In the genomic region with DNA sequence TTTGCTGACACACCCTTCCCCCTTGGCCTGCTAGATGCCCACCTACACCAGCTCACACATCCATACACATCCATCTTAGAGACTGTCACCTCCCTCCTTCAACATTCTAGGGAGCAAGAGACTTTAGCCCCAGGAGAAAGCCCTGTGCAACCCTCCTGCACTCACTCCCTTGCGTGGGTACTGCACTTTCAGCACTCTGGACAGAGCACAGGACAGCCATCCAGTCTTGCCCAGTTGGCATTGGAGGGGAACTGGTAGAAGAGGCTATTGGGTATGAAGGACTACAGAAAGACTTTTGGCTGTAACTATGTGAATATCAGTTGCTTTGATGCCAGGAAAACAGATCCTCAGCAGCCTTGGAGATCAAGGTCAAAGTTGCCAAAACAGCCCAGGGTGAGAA, we compare ENCODE assay signal across 11 mouse cellular contexts.
A peak's percentile ranks its signal among the peaks of the same experiment; 100 is the strongest.
DNase-seq lines count a peak whose midpoint lies in the region; ATAC-seq lines count a peak whose summit lies in the region.
"Had no signal": no experiment of that assay in that cellular context is flagged by ENCODE, and none has a peak within 500 bp of the region (broad histone marks: within the 10 kb centered on the region; RNA-seq: fewer than 3 reads in every experiment).

No protein-coding gene starts in this region.

- intact Hi-C loops in left cerebral cortex, postnatal 10 days (cut with DNase I): no loop called here

- H3K4me1 ChIP-seq in hindbrain, embryonic 11.5 days (replicated peaks; ENCODE audit: control insufficient read depth, insufficient read depth, low read length): no peaks in the 10 kb centered on the region
- H3K4me1 ChIP-seq in hindbrain, embryonic 16.5 days (ENCODE audit: control insufficient read depth, insufficient read depth, low read depth, low read length): peaks cover 9% of the 10 kb centered on the region
- H3K4me1 ChIP-seq in embryonic facial prominence, embryonic 11.5 days (ENCODE audit: control insufficient read depth, insufficient read depth, low read length): no peaks in the 10 kb centered on the region

- H3K9ac ChIP-seq in hindbrain, embryonic 11.5 days (ENCODE audit: low read depth, low read length): no peak overlapping the region
- no peak overlapping the region for H3K9ac ChIP-seq in hindbrain, embryonic 16.5 days (ENCODE audit: low read depth, low read length)
- H3K9ac ChIP-seq in embryonic facial prominence, embryonic 11.5 days (replicated peaks; ENCODE audit: low read length): no peak overlapping the region
- H3K9ac ChIP-seq: stomach, embryonic 15.5 days had no signal

- no peak overlapping the region for H3K4me3 ChIP-seq in hindbrain, embryonic 11.5 days (ENCODE audit: low read depth, low read length)
- no peak overlapping the region for H3K4me3 ChIP-seq in hindbrain, embryonic 16.5 days (ENCODE audit: low read length)
- H3K4me3 ChIP-seq in embryonic facial prominence, embryonic 11.5 days (ENCODE audit: low read depth, low read length): no peak overlapping the region
- H3K4me3 ChIP-seq: stomach, embryonic 15.5 days had no signal

- no peak overlapping the region for H3K27ac ChIP-seq in hindbrain, embryonic 11.5 days (ENCODE audit: low read depth, low read length)
- no peak overlapping the region for H3K27ac ChIP-seq in hindbrain, embryonic 16.5 days (ENCODE audit: low read depth, low read length)
- no peak overlapping the region for H3K27ac ChIP-seq in embryonic facial prominence, embryonic 11.5 days (replicated peaks; ENCODE audit: low read depth, low read length)
- H3K27ac ChIP-seq: stomach, embryonic 15.5 days had no signal

- H3K4me2 ChIP-seq in hindbrain, embryonic 11.5 days (replicated peaks; ENCODE audit: low read depth, low read length): no peak overlapping the region
- H3K4me2 ChIP-seq in hindbrain, embryonic 16.5 days (ENCODE audit: low read length): no peak overlapping the region
- no peak overlapping the region for H3K4me2 ChIP-seq in embryonic facial prominence, embryonic 11.5 days (ENCODE audit: low read depth, low read length)
- H3K4me2 ChIP-seq: liver, embryonic 11.5 days; stomach, embryonic 15.5 days had no signal

- DNase-seq in hindbrain, embryonic 11.5 days (ENCODE audit: low spot score): peak; percentile 25
- peak; percentile 8 for DNase-seq in ovary, postnatal 14 days (ENCODE audit: low spot score)
- DNase-seq in ovary, postnatal 10 days (ENCODE audit: low spot score): no peak
- peak; percentile 62 for DNase-seq in embryonic facial prominence, embryonic 11.5 days (ENCODE audit: low spot score)
- peak; percentile 53 for DNase-seq in retina, postnatal 1 day
- no peak for DNase-seq in left cerebral cortex, postnatal 10 days (ENCODE audit: extremely low spot score in 1 of 2, low spot score in 2 of 2)
- DNase-seq in layer of hippocampus, adult 18-20 months (ENCODE audit: low spot score in 2 of 2): no peak
- DNase-seq: cerebellum, adult 8-10 months had no signal

- H3K36me3 ChIP-seq in hindbrain, embryonic 11.5 days (ENCODE audit: control insufficient read depth, insufficient read depth, low read length): no peaks in the 10 kb centered on the region
- H3K36me3 ChIP-seq in hindbrain, embryonic 16.5 days (ENCODE audit: control insufficient read depth, insufficient read depth, low read length): no peaks in the 10 kb centered on the region
- no peaks in the 10 kb centered on the region for H3K36me3 ChIP-seq in embryonic facial prominence, embryonic 11.5 days (replicated peaks; ENCODE audit: control insufficient read depth, insufficient read depth, low read depth, low read length)
- H3K36me3 ChIP-seq: stomach, embryonic 15.5 days had no signal

- no peaks in the 10 kb centered on the region for H3K27me3 ChIP-seq in hindbrain, embryonic 11.5 days (ENCODE audit: control insufficient read depth, insufficient read depth, low read length)
- H3K27me3 ChIP-seq in hindbrain, embryonic 16.5 days (replicated peaks; ENCODE audit: control insufficient read depth, insufficient read depth, low read length): peaks cover 7% of the 10 kb centered on the region
- no peaks in the 10 kb centered on the region for H3K27me3 ChIP-seq in embryonic facial prominence, embryonic 11.5 days (ENCODE audit: control insufficient read depth, insufficient read depth, low read length)

- ATAC-seq in hindbrain, embryonic 11.5 days (ENCODE audit: low FRiP score): no peak
- no peak for ATAC-seq in hindbrain, embryonic 16.5 days
- ATAC-seq in embryonic facial prominence, embryonic 11.5 days (replicated peaks; ENCODE audit: insufficient number of reproducible peaks, low FRiP score, low TSS enrichment, low read depth): no peak

- no peaks in the 10 kb centered on the region for H3K9me3 ChIP-seq in hindbrain, embryonic 11.5 days (ENCODE audit: control insufficient read depth, low read length)
- no peaks in the 10 kb centered on the region for H3K9me3 ChIP-seq in hindbrain, embryonic 16.5 days (ENCODE audit: control insufficient read depth, low read length)
- no peaks in the 10 kb centered on the region for H3K9me3 ChIP-seq in embryonic facial prominence, embryonic 11.5 days (replicated peaks; ENCODE audit: control insufficient read depth, low read length)
- H3K9me3 ChIP-seq: stomach, embryonic 15.5 days had no signal

- WGBS in hindbrain, embryonic 11.5 days: 14% methylated on average over 1 of the region's 1 CpGs
- 15% methylated on average over 1 of the region's 1 CpGs for WGBS in hindbrain, embryonic 16.5 days
- 20% methylated on average over 1 of the region's 1 CpGs for WGBS in embryonic facial prominence, embryonic 11.5 days

Comparison
In these comparisons a context has a peak if more than half of its experiments do, and no peak if none do; other contexts are left out.
1. DNase-seq: peak in hindbrain, embryonic 11.5 days (single experiment), ovary, postnatal 14 days (single experiment), embryonic facial prominence, embryonic 11.5 days (single experiment) and retina, postnatal 1 day (single experiment); none in ovary, postnatal 10 days (single experiment), left cerebral cortex, postnatal 10 days (0 of 2) and layer of hippocampus, adult 18-20 months (0 of 2).